Mouse (Mus musculus) kidney, postnatal 36 days (tissue): ENCODE results near the gene Col4a3.

Source experiments
- DNase-seq, 2 experiments: peaks; one replicate each; pipeline ENCODE4 v3.0.0; 2021 to 2022; ENCODE audit warnings: mixed read lengths in 2 of 2

Gene Col4a3

GRCm38 (mm10) chr1:82586713-82587399 lies at the start of gene Col4a3, which contains the start of gene Col4a4:
Gene Col4a3, plus strand, starts transcription at chr1:82586921.
Gene Col4a4, minus strand, starts transcription at chr1:82586849.
- DNase-seq: peak; percentile 87 to 88

GRCm38 (mm10) chr1:82537848-82538247 lies 48.9 kb upstream of the Col4a3 start:
- no peak for DNase-seq

DNA sequence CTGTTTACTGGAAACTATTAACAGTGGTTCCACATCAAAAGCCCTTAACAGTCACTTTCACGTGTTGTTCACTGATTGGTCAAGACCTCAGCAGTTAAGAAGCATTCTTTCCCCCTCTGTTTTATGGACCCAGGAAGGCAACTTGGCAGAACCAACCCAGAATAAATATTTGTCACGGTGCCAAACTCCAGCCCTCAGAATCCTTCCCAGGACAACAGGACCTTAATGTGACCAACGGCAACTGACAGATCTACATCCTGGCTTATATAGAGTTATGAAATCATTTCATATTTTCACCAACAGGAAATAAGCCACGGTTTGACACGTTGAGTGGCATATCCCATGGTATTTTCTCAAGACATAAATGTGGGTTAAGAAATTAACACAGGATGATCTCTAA lies 46.7 kb upstream of the Col4a3 start:
- DNase-seq: peak in 1 of 2 experiments; percentile 30

GRCm38 (mm10) chr1:82543934-82544333 lies 42.8 kb upstream of the Col4a3 start:
- DNase-seq: no peak

DNA sequence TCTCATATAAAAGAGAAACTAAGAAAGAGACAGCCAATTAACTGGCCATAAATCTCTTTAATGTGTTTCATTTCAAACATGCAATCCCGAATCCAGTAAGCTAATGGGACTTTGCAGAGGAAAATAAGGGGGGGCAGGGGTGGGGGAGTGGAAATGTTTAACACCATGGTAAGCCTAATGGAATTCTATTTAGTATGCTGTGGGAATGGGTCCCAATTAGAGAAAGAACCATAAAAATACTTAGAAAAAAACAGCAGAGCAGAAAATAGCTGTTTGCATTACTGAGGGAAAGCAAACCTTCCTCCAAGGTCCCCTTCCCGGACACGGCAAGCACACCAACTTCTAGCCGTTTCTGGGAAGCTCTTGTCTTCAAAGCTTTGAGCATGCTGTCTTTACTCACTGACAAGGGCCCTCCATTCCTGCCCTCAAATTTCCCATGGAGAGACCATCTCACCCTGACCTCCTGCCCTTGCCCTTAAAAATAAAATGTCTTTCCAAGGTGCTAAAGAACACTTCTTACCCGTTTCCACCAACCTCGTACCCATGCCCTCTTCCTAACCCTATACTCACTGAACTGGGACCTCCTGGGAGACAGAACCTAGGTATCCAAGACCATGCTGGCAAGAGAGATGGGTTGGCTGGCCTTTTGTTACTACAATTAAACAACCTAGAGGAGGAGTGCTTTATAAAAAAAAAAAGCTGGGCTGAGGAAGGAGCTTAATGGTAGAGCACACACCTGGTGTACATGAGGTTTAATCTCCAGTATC lies 42.1 kb upstream of the Col4a3 start:
- peak in 1 of 2 experiments; percentile 19 for DNase-seq

DNA sequence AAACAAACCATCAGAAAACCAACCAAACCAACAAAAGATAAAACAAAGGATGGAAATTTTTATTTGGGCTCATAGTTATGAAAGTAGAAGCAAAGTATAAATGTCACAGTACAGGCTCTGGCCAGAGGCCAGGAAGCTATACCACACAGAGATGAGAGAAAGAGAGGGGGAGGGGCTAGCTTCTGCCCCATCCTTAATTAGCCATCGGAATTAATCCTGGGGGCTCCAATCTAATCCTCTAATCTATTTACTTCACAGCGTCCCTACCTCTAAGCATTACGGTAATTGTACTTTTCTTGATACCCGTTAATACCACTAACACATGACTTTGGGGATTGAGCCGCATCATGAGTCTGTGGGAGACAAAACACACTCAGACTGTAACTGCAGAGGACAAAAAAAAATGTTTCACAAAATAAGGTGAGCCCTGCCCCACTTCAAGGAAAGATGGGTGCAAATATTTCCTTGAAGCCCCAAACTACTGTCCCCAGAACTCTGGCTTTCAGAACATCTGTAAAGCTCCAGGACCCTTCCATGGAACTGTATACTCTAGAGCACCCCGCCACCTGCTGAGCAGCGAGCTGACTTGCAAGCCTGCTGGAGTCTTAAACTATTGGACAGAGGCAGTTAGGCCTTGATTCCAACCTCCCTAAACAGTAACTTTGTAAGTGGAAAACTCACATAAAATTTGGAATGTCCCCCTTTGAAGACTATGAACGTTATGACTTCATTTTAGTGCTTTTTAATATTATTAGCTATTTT lies 41.3 kb upstream of the Col4a3 start:
- DNase-seq: no peak

DNA sequence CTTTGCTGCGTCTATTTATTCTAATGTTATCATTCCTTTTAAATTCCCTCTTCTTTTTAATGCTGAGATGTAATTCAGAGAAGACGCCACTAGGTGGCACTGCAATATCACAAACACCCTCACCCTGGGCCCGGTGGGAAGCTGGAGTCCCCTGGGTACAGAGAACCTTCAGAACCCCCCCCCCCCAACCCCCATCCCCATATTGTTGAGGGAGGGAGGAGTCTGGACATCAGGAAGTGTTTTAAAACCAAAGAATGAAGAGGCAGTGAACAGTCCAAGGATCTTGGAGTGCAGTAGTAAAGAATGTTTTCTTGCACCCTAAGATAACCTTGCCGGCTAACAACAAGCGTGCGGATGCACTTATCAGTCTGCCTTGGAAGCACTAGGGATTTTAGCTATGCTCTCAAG lies 32.3 kb upstream of the Col4a3 start:
- DNase-seq: peak; percentile 19 to 50

GRCm38 (mm10) chr1:82554889-82555288 lies 31.8 kb upstream of the Col4a3 start:
- DNase-seq: no peak

GRCm38 (mm10) chr1:82560223-82560622 lies 26.5 kb upstream of the Col4a3 start:
- DNase-seq: no peak

DNA sequence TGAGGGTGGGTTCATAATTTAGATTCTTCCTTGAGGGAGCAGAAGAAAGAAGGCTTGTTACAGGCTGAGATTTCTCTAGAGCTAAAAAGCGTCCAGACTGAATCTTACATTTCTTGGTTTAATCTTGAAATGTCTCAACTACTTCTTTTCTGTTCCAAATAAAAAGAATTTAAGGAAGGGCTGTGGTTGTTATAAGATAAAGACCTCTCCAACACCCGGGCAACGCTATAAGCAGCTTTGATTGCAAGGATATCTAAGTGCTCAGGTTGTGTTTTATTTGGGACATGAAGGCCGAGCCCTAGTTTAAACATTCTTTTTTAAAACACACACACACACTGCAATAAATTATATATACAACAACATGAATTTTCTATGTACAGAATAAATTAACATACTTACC lies 17.3 kb upstream of the Col4a3 start:
- no peak for DNase-seq

- peak; percentile 48 to 76 for DNase-seq
Measured at GRCm38 (mm10) chr1:82571758-82572157, 15.0 kb upstream of the Col4a3 start.

DNA sequence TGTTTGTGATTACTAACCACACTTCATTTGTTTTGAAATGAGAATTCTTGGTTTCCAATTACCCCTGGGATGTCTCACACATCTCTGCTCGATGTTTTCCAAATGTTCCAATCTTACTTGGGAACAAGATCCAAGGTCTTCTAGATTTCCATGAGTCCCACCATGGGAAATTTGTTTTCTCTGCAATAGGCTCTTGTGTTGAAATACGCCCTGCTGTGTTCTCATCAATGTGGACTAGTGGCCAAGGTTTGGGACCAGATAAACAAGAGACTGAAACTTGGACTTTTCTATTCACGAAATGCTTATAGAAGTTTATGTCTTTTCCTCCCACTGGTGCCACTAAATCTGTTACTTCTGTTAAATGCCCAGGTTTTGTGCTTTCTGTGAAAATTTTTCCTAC lies 11.0 kb upstream of the Col4a3 start:
- DNase-seq: no peak

DNA sequence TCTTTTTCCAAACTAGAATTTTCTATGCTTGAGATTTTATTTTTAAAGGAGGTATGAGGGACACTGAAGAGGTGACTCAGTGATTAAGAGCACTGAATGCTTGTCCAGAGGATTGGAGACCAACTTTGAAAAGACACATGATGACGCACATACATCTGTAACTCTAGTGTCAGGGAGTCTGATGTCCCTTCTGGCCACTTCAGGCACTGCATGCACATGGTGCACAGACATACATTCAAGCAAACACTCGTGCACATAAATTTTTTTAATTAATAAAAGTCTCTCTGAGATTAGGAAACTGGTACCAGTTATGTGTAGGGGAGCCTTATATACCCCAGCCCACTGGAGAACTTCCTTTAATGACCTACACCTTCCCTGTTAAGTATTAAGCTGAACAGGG lies 10.5 kb upstream of the Col4a3 start:
- DNase-seq: no peak

GRCm38 (mm10) chr1:82577339-82577738 lies 9.4 kb upstream of the Col4a3 start:
- no peak for DNase-seq

- DNase-seq: peak; percentile 94 to 95
Measured at GRCm38 (mm10) chr1:82577915-82578314, 8.8 kb upstream of the Col4a3 start.

DNA sequence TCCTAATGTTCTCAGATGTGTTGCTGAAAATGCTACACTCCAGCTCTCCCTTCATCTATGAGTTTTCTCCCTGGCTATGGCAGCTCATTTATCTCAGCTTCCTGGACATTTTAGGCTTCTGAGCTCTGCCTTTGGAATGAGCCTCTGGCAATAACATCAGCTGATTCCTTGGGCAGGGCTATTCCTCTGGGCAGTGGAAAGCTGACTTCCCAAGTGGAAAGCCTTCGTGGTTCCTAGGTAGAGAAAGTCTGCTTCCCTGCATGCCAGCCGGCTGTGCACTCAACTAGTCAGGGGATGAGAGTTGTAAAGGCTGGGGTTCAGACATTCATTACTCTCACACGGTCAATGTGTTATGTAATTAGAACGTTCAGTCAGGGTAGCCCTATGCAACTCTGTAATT lies 8.4 kb upstream of the Col4a3 start:
- peak; percentile 47 to 50 for DNase-seq

- no peak for DNase-seq
Measured at GRCm38 (mm10) chr1:82585981-82586380, 740 bp upstream of the Col4a3 start.

DNA sequence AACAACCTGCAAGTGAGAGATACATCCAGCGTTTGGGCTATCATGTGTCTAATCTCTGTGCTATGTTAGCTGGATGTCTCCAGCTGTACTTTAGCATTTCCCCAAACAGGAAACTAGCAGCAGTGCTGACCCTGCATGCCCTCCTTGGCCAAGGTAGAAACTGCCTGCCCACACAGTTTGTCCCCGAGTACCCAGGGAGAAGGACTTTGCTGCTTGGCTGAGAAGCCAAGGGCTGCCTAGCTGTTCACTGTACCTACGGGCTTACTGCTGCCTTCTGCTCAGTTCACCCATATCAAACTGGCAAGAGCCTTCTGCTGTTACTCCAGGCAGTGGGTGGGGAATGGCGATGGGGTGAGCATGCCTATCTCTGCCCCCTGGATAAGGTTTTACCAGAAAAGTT lies 3.5 kb downstream of the Col4a3 start:
- peak; percentile 80 to 89 for DNase-seq

DNA sequence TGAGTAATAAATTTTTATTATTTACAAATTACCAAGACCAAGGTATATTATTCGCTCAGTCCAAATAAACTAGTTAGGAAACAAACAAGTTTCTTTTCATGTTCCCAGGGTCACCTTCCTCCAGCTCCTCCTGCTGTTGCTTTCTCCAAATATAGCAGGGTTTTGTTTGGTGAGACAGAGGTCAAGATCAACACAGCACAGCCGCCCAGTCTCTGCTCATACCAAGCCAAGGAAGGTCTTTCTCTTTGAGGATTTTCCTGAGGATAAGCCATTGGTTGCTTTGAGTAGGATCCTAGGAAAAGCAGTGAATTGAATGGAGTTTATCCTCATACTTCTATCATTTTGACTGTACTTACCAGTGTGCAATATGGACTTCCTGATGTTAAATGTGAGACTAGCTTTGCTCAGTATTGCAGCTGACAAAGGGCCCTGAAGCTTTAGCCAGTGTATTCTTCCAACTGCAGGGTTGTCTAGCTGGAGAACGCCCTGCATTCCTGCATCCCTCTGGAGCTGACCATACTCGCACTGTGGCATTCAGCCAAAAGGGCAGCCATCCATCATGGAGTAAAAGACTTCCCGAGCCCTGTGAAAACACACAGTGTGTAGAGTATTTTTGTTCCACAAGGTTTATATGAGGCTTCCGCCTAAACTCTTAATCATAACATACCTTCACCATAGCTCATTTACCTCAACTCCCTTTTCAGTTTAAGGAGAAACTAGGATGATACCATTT lies 10.3 kb downstream of the Col4a3 start:
- DNase-seq: peak; percentile 83 to 91

DNA sequence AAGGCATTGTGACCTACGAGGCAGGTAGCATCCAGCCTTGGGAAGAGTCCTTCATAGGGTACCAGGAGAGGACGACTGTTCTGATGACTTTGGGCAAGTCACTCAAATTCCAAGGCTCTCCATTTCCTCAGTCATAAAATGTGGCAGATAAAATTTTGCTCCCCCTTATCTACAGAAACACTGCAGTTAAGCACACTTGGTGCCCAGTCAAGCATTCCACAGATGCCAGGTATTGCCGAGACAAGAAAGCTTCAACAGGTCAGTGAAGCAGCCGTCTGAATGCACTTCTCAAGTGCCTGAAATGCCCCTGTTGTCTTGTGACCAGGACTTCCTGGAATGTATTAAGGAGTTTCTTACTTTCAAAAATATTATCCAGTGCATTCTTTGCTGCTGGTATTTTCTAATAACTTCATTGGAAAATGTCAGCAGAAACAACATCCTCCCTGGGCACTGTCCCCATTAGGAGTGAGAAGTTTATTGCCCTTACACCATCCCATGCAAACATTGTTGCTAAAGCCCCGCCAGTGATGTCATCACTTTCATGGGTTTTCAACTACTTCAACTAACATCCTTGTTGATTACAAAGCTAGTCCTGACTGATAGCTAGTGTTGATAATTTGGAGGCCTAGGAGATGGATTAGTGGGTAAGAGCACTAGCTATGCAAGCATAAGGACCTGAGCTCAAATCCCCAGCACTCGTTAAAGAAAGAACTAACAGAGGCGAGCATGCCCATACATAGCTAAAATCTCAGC lies 16.7 kb downstream of the Col4a3 start:
- no peak for DNase-seq

DNA sequence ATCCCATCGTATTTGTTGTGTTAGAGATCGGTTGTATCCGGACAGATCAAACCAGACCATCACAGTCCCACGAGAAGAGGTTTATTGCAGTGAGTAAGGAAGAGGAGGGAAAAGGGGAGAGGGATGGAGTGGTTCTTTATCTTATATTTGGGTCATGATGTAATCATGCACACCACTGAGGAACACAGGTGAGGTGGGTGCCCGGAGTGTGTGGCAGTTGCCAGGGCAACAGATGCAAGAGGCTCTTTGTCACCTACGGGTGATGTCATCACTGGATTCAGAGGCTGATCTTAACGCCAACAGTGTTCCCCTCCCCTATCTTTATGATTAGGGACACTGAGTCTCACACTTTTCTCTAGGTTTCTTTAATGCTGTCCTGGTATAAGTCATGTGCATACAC lies 18.6 kb downstream of the Col4a3 start:
- DNase-seq: no peak

GRCm38 (mm10) chr1:82605856-82606255 lies 19.1 kb downstream of the Col4a3 start:
- peak; percentile 67 to 84 for DNase-seq
